Mouse (Mus musculus): ENCODE data around the gene Krtap14.

- TF ChIP-seq POLR2A (IDR thresholded peaks at IDR 0.05; ENCODE audit: low read depth, low read length) = no peak
- no peak for TF ChIP-seq CTCF (IDR thresholded peaks at IDR 0.05; ENCODE audit: extremely low read depth, insufficient read length, insufficient replicate concordance, low read depth, low read length)
Measured at GRCm38 (mm10) chr16:88864887-88865407, 39.0 kb upstream of the Krtap14 start.
